Mouse (Mus musculus): ENCODE measurements around the gene Cntf. TPM values are rescaled to one million over a fixed set of nuclear protein-coding genes. Genes with fewer than 3 reads are reported as not detected.

Gene Cntf
- 0.90 and 3.3 TPM in 2 replicates for total RNA-seq (2021)
- long read RNA-seq = 0 reads

GRCm38 (mm10) chr19:12765308-12765707 lies at the start of gene Cntf:
Gene Cntf, minus strand, starts transcription at chr19:12765632.
- no peak for DNase-seq

GRCm38 (mm10) chr19:12813883-12814282 lies 48.5 kb upstream of the Cntf start:
- no peak for DNase-seq

GRCm38 (mm10) chr19:12812644-12813364 lies 47.4 kb upstream of the Cntf start:
- no peak for DNase-seq

GRCm38 (mm10) chr19:12806214-12806613 lies 40.8 kb upstream of the Cntf start:
- no peak for DNase-seq

GRCm38 (mm10) chr19:12805730-12806129 lies 40.3 kb upstream of the Cntf start:
- DNase-seq = no peak

GRCm38 (mm10) chr19:12804237-12804636 lies 38.8 kb upstream of the Cntf start:
- DNase-seq = no peak

- DNase-seq = no peak
Measured at GRCm38 (mm10) chr19:12802830-12803229, 37.4 kb upstream of the Cntf start.

GRCm38 (mm10) chr19:12801046-12801445 lies 35.6 kb upstream of the Cntf start:
- no peak for DNase-seq

GRCm38 (mm10) chr19:12800621-12801020 lies 35.2 kb upstream of the Cntf start:
- no peak for DNase-seq

GRCm38 (mm10) chr19:12799081-12799480 lies 33.6 kb upstream of the Cntf start:
- DNase-seq = no peak

- DNase-seq = no peak
Measured at GRCm38 (mm10) chr19:12798404-12798803, 33.0 kb upstream of the Cntf start.

- DNase-seq = no peak
Measured at GRCm38 (mm10) chr19:12797071-12797470, 31.6 kb upstream of the Cntf start.

- peak; percentile 55 for DNase-seq
Measured at GRCm38 (mm10) chr19:12796328-12796931, 31.0 kb upstream of the Cntf start.

- peak; percentile 97 for DNase-seq
Measured at GRCm38 (mm10) chr19:12795511-12796327, 30.3 kb upstream of the Cntf start, which contains the start of the genes Zfp91 and Lpxn. Gene Zfp91, minus strand, starts transcription at chr19:12796126. Gene Lpxn, plus strand, starts transcription at chr19:12796193.

GRCm38 (mm10) chr19:12795110-12795509 lies 29.7 kb upstream of the Cntf start:
- no peak for DNase-seq

GRCm38 (mm10) chr19:12794056-12795044 lies 28.9 kb upstream of the Cntf start:
- DNase-seq = peak; percentile 95

- no peak for DNase-seq
Measured at GRCm38 (mm10) chr19:12792374-12792773, 26.9 kb upstream of the Cntf start.

- DNase-seq = no peak
Measured at GRCm38 (mm10) chr19:12787721-12788120, 22.3 kb upstream of the Cntf start.

- DNase-seq = no peak
Measured at GRCm38 (mm10) chr19:12786803-12787395, 21.5 kb upstream of the Cntf start.

- no peak for DNase-seq
Measured at GRCm38 (mm10) chr19:12780437-12780836, 15.0 kb upstream of the Cntf start.

GRCm38 (mm10) chr19:12770888-12771287 lies 5.5 kb upstream of the Cntf start:
- DNase-seq = peak; percentile 7
